Mouse (Mus musculus) myocyte (in vitro differentiated cells): ENCODE results near the gene Ddx58.

Source experiments
- MAX ChIP-seq: IDR thresholded peaks from one replicate; pipeline ENCODE4 v1.6.1; 2011; ENCODE audit warnings: low read depth, mild to moderate bottlenecking, control low read depth
- POLR2A ChIP-seq: IDR thresholded peaks from one replicate; pipeline ENCODE4 v1.6.1; 2011; ENCODE audit warnings: low read depth, mild to moderate bottlenecking, control low read depth, moderate library complexity; ENCODE audit not compliant: insufficient read length
- POLR2AphosphoS2 ChIP-seq: IDR thresholded peaks from one replicate; pipeline ENCODE4 v1.6.1; 2011; ENCODE audit warnings: low read depth, control low read depth; ENCODE audit not compliant: insufficient read length
- SRF ChIP-seq: IDR thresholded peaks from one replicate; pipeline ENCODE4 v1.6.1; 2011; ENCODE audit warnings: low read depth; ENCODE audit not compliant: control insufficient read depth, insufficient read length

- TF ChIP-seq POLR2AphosphoS2 (no peak), POLR2A (no peak), SRF (no peak), MAX (no peak)
Measured at GRCm38 (mm10) chr4:40182651-40183320, 56.8 kb downstream of the Ddx58 start.
